Mouse (Mus musculus): ENCODE results near the gene H1foo. TPM values are rescaled to one million over a fixed set of nuclear protein-coding genes. Genes with fewer than 3 reads are reported as not detected.

The H1foo gene
- total and polyA plus RNA-seq, 3 experiments: not detected

- Histone ChIP-seq H3K9ac (ENCODE audit: control insufficient read depth, low read depth, low read length, poor library complexity, severe bottlenecking) (no peak overlapping the region), H3K4me1 (ENCODE audit: control insufficient read depth in 1 of 2, insufficient read depth in 2 of 2, low read length in 2 of 2) (no peaks in the 10 kb centered on the region), H3K4me3 (ENCODE audit: control insufficient read depth in 1 of 2, insufficient read depth in 1 of 2, low read depth in 2 of 2, low read length in 2 of 2) (no peak overlapping the region), H3K79me2 (ENCODE audit: control insufficient read depth, insufficient read depth, low read length, poor library complexity) (no peaks in the 10 kb centered on the region), H3K27ac (ENCODE audit: control insufficient read depth, low read depth, low read length) (no peak overlapping the region), H3K36me3 (ENCODE audit: control insufficient read depth in 1 of 2, insufficient read depth in 2 of 2, low read length in 2 of 2) (no peaks in the 10 kb centered on the region), H3K27me3 (ENCODE audit: control insufficient read depth in 1 of 2, insufficient read depth in 2 of 2, low read length in 2 of 2) (no peaks in the 10 kb centered on the region), H3K9me3 (replicated peaks; ENCODE audit: insufficient read depth, low read length) (no peaks in the 10 kb centered on the region)
- DNase-seq (ENCODE audit: low read depth, low spot score): peak; percentile 29
- TF ChIP-seq GABPA (IDR thresholded peaks at IDR 0.05; ENCODE audit: low read depth, low read length) (no peak), E2F4 (IDR thresholded peaks at IDR 0.05; ENCODE audit: borderline replicate concordance, low read depth, low read length) (no peak), MAZ (IDR thresholded peaks at IDR 0.05; ENCODE audit: low read depth, low read length) (no peak), MEF2A (IDR thresholded peaks at IDR 0.05; ENCODE audit: extremely low read depth, insufficient replicate concordance, low read depth, low read length, poor library complexity, severe bottlenecking) (no peak), ZMIZ1 (IDR thresholded peaks at IDR 0.05; ENCODE audit: low read depth, low read length) (no peak), TAL1 (IDR thresholded peaks at IDR 0.05; ENCODE audit: low read length) (no peak), RAD21 (IDR thresholded peaks at IDR 0.05; ENCODE audit: low read depth, low read length) (no peak), JUND (IDR thresholded peaks at IDR 0.05; ENCODE audit: low read depth, low read length) (no peak), GATA1 (IDR thresholded peaks at IDR 0.05; ENCODE audit: low read depth, low read length) (no peak), MAFK (IDR thresholded peaks at IDR 0.05; ENCODE audit: borderline replicate concordance, low read depth, low read length) (no peak), ELF1 (IDR thresholded peaks at IDR 0.05; ENCODE audit: low read depth, low read length) (no peak), POLR2AphosphoS5 (IDR thresholded peaks at IDR 0.05; ENCODE audit: borderline replicate concordance, low read depth, low read length) (no peak)
Observed at GRCm38 (mm10) chr6:115969952-115970351, 25.2 kb downstream of the H1foo start.

DNA sequence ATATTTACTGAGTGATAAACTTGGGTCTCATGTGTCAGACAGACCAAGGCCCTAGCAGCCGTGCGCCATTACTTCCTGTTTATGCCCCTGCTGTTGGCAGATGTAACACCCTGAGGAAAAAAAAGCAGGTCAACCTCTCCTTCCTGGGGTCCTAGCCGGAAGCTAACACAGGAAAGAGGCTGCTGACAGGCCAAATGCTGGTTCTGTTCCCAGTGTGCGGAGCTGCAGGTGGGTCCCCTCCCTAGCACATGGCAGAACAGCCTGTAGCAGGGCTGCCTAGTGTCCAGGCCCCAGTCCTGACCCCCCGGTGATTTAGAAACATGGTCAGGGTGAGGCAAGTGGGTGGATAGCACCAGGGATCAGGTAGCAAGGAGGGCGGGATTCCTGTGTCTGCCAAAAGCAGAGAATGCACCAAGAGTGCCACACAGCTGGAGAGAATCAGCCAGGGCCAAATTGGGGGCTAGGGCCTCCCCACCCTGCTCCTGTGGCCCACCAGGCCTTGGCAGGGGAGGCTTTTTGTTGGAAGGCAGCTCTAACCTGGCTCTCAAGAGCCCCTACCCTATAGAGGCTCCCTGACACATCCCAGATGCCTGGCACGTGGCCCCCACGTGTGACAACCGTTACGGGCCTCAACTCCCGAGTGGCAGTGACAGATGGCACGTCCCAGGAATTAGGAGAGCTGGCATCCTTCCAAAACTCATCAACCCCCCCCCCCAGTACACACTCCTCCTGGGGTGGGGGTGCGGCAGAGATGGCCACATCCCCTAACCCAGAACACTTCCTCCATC lies 26.7 kb downstream of the H1foo start:
- H3K4me3 ChIP-seq (ENCODE audit: control insufficient read depth in 1 of 2, insufficient read depth in 1 of 2, low read depth in 2 of 2, low read length in 2 of 2): no peak overlapping the region
- H3K27me3 ChIP-seq (ENCODE audit: control insufficient read depth in 1 of 2, insufficient read depth in 2 of 2, low read length in 2 of 2): no peaks in the 10 kb centered on the region
- no peaks in the 10 kb centered on the region for H3K4me1 ChIP-seq (ENCODE audit: control insufficient read depth in 1 of 2, insufficient read depth in 2 of 2, low read length in 2 of 2)
- no peaks in the 10 kb centered on the region for H3K79me2 ChIP-seq (ENCODE audit: control insufficient read depth, insufficient read depth, low read length, poor library complexity)
- H3K9ac ChIP-seq (ENCODE audit: control insufficient read depth, low read depth, low read length, poor library complexity, severe bottlenecking): no peak overlapping the region
- DNase-seq (ENCODE audit: low read depth, low spot score): peak; percentile 23
- no peak overlapping the region for H3K27ac ChIP-seq (ENCODE audit: control insufficient read depth, low read depth, low read length)
- no peak for TF ChIP-seq ZKSCAN1 (IDR thresholded peaks at IDR 0.05; ENCODE audit: low read depth, low read length)
- TF ChIP-seq MYC (IDR thresholded peaks at IDR 0.05; ENCODE audit: low read depth, low read length): no peak
- TF ChIP-seq NELFE (IDR thresholded peaks at IDR 0.05; ENCODE audit: low read depth, low read length): no peak
- TF ChIP-seq MEF2A (IDR thresholded peaks at IDR 0.05; ENCODE audit: extremely low read depth, insufficient replicate concordance, low read depth, low read length, poor library complexity, severe bottlenecking): no peak
- TF ChIP-seq MAX (IDR thresholded peaks at IDR 0.05; ENCODE audit: low read length): no peak
- TF ChIP-seq ELF1 (IDR thresholded peaks at IDR 0.05; ENCODE audit: low read depth, low read length): no peak
- no peak for TF ChIP-seq ZC3H11A (IDR thresholded peaks at IDR 0.05; ENCODE audit: low read depth, low read length)
- TF ChIP-seq ZNF384 (IDR thresholded peaks at IDR 0.05; ENCODE audit: low read depth, low read length): no peak
- TF ChIP-seq POLR2AphosphoS5 (IDR thresholded peaks at IDR 0.05; ENCODE audit: borderline replicate concordance, low read depth, low read length): no peak
- TF ChIP-seq RAD21 (IDR thresholded peaks at IDR 0.05; ENCODE audit: low read depth, low read length): no peak
- TF ChIP-seq GABPA (IDR thresholded peaks at IDR 0.05; ENCODE audit: low read depth, low read length): no peak
- no peaks in the 10 kb centered on the region for H3K9me3 ChIP-seq (replicated peaks; ENCODE audit: insufficient read depth, low read length)
- no peaks in the 10 kb centered on the region for H3K36me3 ChIP-seq (ENCODE audit: control insufficient read depth in 1 of 2, insufficient read depth in 2 of 2, low read length in 2 of 2)
